ENCODE assay signal across 10 mouse cellular contexts in genomic region chr14:76617447-76617846, GRCm38 (mm10).
A peak's percentile ranks its signal among the peaks of the same experiment; 100 is the strongest.
DNase-seq lines count a peak whose midpoint lies in the region; ATAC-seq and TF ChIP-seq lines count a peak whose summit lies in the region.
"Had no signal": no experiment of that assay in that cellular context is flagged by ENCODE, and none has a peak within 500 bp of the region (broad histone marks: within the 10 kb centered on the region; RNA-seq: fewer than 3 reads in every experiment).

No protein-coding gene starts in this region.

- H3K4me2 ChIP-seq in lung, embryonic 16.5 days (ENCODE audit: low read depth, low read length) = no peak overlapping the region
- no peak overlapping the region for H3K4me2 ChIP-seq in forebrain, embryonic 16.5 days (ENCODE audit: low read length)
- H3K4me2 ChIP-seq in neural tube, embryonic 15.5 days = no peak overlapping the region
- H3K4me2 ChIP-seq: midbrain, embryonic 11.5 days had no signal

- no peaks in the 10 kb centered on the region for H3K27me3 ChIP-seq in lung, embryonic 16.5 days (ENCODE audit: control insufficient read depth, insufficient read depth, low read depth, low read length)
- H3K27me3 ChIP-seq in forebrain, embryonic 16.5 days (replicated peaks; ENCODE audit: control insufficient read depth, insufficient read depth, low read length) = no peaks in the 10 kb centered on the region
- no peaks in the 10 kb centered on the region for H3K27me3 ChIP-seq in neural tube, embryonic 15.5 days (replicated peaks)
- H3K27me3 ChIP-seq: Patski had no signal

- DNase-seq in gastrocnemius, adult 2 months = no peak
- DNase-seq in gastrocnemius, postnatal 14 days = no peak
- DNase-seq in lung, adult 18-20 months = no peak
- no peak for DNase-seq in adrenal gland, postnatal 25 days
- no peak for DNase-seq in adrenal gland, postnatal 14 days

- TF ChIP-seq CTCF in gastrocnemius, adult 2 months (IDR thresholded peaks at IDR 0.05) = no peak

- H3K9ac ChIP-seq in lung, embryonic 16.5 days (ENCODE audit: low read length) = no peak overlapping the region; the same call in 1 of the 2 replicates
- no peak overlapping the region for H3K9ac ChIP-seq in forebrain, embryonic 16.5 days (replicated peaks; ENCODE audit: low read depth, low read length)
- H3K9ac ChIP-seq in neural tube, embryonic 15.5 days (replicated peaks) = no peak overlapping the region

- peaks cover 36% of the 10 kb centered on the region for H3K4me1 ChIP-seq in lung, embryonic 16.5 days (replicated peaks; ENCODE audit: control insufficient read depth, insufficient read depth, low read length)
- peaks cover 22% of the 10 kb centered on the region for H3K4me1 ChIP-seq in forebrain, embryonic 16.5 days (replicated peaks; ENCODE audit: control insufficient read depth, insufficient read depth, low read length)
- H3K4me1 ChIP-seq in neural tube, embryonic 15.5 days = peaks cover 18% of the 10 kb centered on the region

- ATAC-seq in lung, embryonic 16.5 days (ENCODE audit: low read depth) = peak; percentile 82
- peak; percentile 80 for ATAC-seq in forebrain, embryonic 16.5 days
- no peak for ATAC-seq in neural tube, embryonic 15.5 days (ENCODE audit: low FRiP score)
- ATAC-seq: Patski had no signal

- no peaks in the 10 kb centered on the region for H3K9me3 ChIP-seq in lung, embryonic 16.5 days (ENCODE audit: control insufficient read depth, low read length)
- no peaks in the 10 kb centered on the region for H3K9me3 ChIP-seq in forebrain, embryonic 16.5 days (ENCODE audit: control insufficient read depth, low read length)
- no peaks in the 10 kb centered on the region for H3K9me3 ChIP-seq in neural tube, embryonic 15.5 days (replicated peaks)

- intact Hi-C loops in gastrocnemius, adult 2 months (cut with DNase I) = loop anchor here (10.0 kb wide), 1 partner anchor 257 kb away; no protein-coding TSS in a partner anchor
- intact Hi-C loops in gastrocnemius, postnatal 14 days (cut with DNase I; ENCODE audit: low total_unique reads) = no loop called here

- peak overlapping the region; percentile 40; the same call in 1 of the 2 replicates for H3K27ac ChIP-seq in gastrocnemius, adult 2 months
- H3K27ac ChIP-seq in lung, embryonic 16.5 days (ENCODE audit: low read length) = peak overlapping the region; percentile 83
- peak overlapping the region; percentile 92 for H3K27ac ChIP-seq in forebrain, embryonic 16.5 days (ENCODE audit: low read length)
- 0 out of 2 replicates have a peak overlapping the region, but pooled peaks have one; percentile 15 for H3K27ac ChIP-seq in neural tube, embryonic 15.5 days (replicated peaks)

- no peaks in the 10 kb centered on the region for H3K36me3 ChIP-seq in lung, embryonic 16.5 days (ENCODE audit: control insufficient read depth, insufficient read depth, low read length)
- no peaks in the 10 kb centered on the region for H3K36me3 ChIP-seq in forebrain, embryonic 16.5 days (ENCODE audit: control insufficient read depth, insufficient read depth)
- no peaks in the 10 kb centered on the region for H3K36me3 ChIP-seq in neural tube, embryonic 15.5 days

- WGBS in lung, embryonic 16.5 days = 55% methylated on average over 11 of the region's 11 CpGs
- 41% methylated on average over 11 of the region's 11 CpGs for WGBS in forebrain, embryonic 16.5 days
- WGBS in neural tube, embryonic 15.5 days = 66% methylated on average over 11 of the region's 11 CpGs

- no peak overlapping the region for H3K4me3 ChIP-seq in gastrocnemius, adult 2 months
- H3K4me3 ChIP-seq in lung, embryonic 16.5 days (ENCODE audit: low read length) = no peak overlapping the region
- H3K4me3 ChIP-seq in forebrain, embryonic 16.5 days (replicated peaks; ENCODE audit: low read length) = no peak overlapping the region
- no peak overlapping the region for H3K4me3 ChIP-seq in neural tube, embryonic 15.5 days (replicated peaks)

Comparison
In these comparisons a context has a peak if more than half of its experiments do, and no peak if none do; other contexts are left out.
1. H3K27ac ChIP-seq: peak in every context shown above with its lines; median percentile 92 in forebrain, embryonic 16.5 days; 83 in lung, embryonic 16.5 days; 40 in gastrocnemius, adult 2 months; 15 in neural tube, embryonic 15.5 days.